In the genomic region with DNA sequence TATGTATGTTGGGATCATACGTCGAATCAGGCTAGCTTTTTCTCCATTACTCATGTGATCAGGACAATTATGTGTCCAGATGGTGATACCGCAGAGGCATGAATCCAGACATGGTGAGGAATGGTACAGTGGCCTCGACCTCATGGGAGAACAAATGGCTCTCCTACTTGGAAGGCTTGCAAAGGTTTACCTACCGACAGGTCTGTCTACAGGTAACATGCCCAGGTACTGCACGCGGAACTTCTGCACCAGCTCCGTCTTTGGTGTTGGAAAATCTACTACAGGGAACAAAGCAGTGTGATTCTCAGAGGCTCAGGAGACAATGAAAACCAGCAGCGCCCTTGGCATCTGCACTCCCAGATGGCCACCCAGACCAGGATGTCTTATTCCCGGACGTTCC, we compare ENCODE assay signal across 29 mouse cellular contexts. TPM values are rescaled to one million over a fixed set of nuclear protein-coding genes. Genes with fewer than 3 reads are reported as not detected.
"Had no signal": no experiment of that assay in that cellular context is flagged by ENCODE, and none has a peak within 500 bp of the region (broad histone marks: within the 10 kb centered on the region; RNA-seq: fewer than 3 reads in every experiment).

No protein-coding gene starts in this region.

- ATAC-seq: forebrain, embryonic 13.5 days; forebrain, embryonic 14.5 days; forebrain, embryonic 15.5 days; forebrain, embryonic 16.5 days; forebrain, postnatal 0 days had no signal

- H3K4me1 ChIP-seq: embryonic facial prominence, embryonic 12.5 days; embryonic facial prominence, embryonic 13.5 days; embryonic facial prominence, embryonic 15.5 days; forebrain, embryonic 10.5 days; forebrain, embryonic 12.5 days had no signal

- H3K9me3 ChIP-seq: embryonic facial prominence, embryonic 10.5 days; embryonic facial prominence, embryonic 12.5 days; embryonic facial prominence, embryonic 13.5 days; embryonic facial prominence, embryonic 15.5 days; forebrain, embryonic 10.5 days; forebrain, embryonic 12.5 days; forebrain, embryonic 13.5 days; forebrain, embryonic 15.5 days had no signal

- H3K4me3 ChIP-seq: embryonic facial prominence, embryonic 10.5 days; embryonic facial prominence, embryonic 12.5 days; embryonic facial prominence, embryonic 13.5 days; embryonic facial prominence, embryonic 15.5 days; erythroblast, embryonic 14.5 days; forebrain, embryonic 10.5 days; forebrain, embryonic 12.5 days; forebrain, embryonic 13.5 days; forebrain, embryonic 15.5 days; gastrocnemius, adult 2 months had no signal

- DNase-seq: cerebellum, adult 18-20 months; cerebellum, adult 8-10 months; cerebellum, adult 9-10 months; cerebellum, adult 9-11 months; cerebellum, postnatal 10 days; cerebellum, postnatal 14 days; cerebellum, postnatal 25 days; cerebellum, postnatal 36 days; embryo, embryonic 11 days; forebrain, postnatal 0 days; gastrocnemius, adult 2 months; gastrocnemius, postnatal 10 days; gastrocnemius, postnatal 14 days; gastrocnemius, postnatal 25 days; gastrocnemius, postnatal 36 days; heart, adult 18-20 months had no signal

- H3K27ac ChIP-seq: embryonic facial prominence, embryonic 10.5 days; embryonic facial prominence, embryonic 12.5 days; embryonic facial prominence, embryonic 13.5 days; embryonic facial prominence, embryonic 15.5 days; forebrain, embryonic 10.5 days; forebrain, embryonic 12.5 days; forebrain, embryonic 13.5 days; forebrain, embryonic 15.5 days; gastrocnemius, adult 2 months had no signal

- H3K27me3 ChIP-seq: embryonic facial prominence, embryonic 12.5 days; embryonic facial prominence, embryonic 13.5 days; embryonic facial prominence, embryonic 15.5 days; forebrain, embryonic 12.5 days; forebrain, embryonic 13.5 days; forebrain, embryonic 15.5 days had no signal

- H3K9ac ChIP-seq: embryonic facial prominence, embryonic 12.5 days; embryonic facial prominence, embryonic 13.5 days; embryonic facial prominence, embryonic 15.5 days; forebrain, embryonic 12.5 days; forebrain, embryonic 13.5 days; forebrain, embryonic 15.5 days; forebrain, postnatal 0 days had no signal

- H3K4me2 ChIP-seq: embryonic facial prominence, embryonic 12.5 days; embryonic facial prominence, embryonic 13.5 days; embryonic facial prominence, embryonic 15.5 days; forebrain, embryonic 12.5 days; forebrain, embryonic 13.5 days; forebrain, embryonic 15.5 days had no signal

RNA-seq across cellular contexts. Expression of a gene that starts 51.1 kb away (rescaled TPM):
- total RNA-seq: gastrocnemius, adult 8-10 months; gastrocnemius, postnatal 14 days; gastrocnemius, postnatal 25 days; gastrocnemius, postnatal 36 days; granulocyte monocyte progenitor cell, adult 5-6 weeks; heart, adult 18-20 months had no signal
- polyA plus RNA-seq: erythroblast, embryonic 14.5 days had no signal
